Mouse (Mus musculus) small intestine, adult 2 months (tissue): ENCODE measurements around the gene Mark1. TPM values are rescaled to one million over a fixed set of nuclear protein-coding genes. Genes with fewer than 3 reads are reported as not detected.

Experiments
- H3K27ac ChIP-seq: fragments of 200-500 bp; 2 replicates; pipeline ENCODE4 v1.5.1; 2012; ENCODE audit warnings: low read depth, low read length, control low read depth, inconsistent platforms; ENCODE audit not compliant: insufficient read depth
- H3K27me3 ChIP-seq: fragments of 200-500 bp; 2 replicates; pipeline ENCODE4 v1.6.1; 2012; ENCODE audit warnings: mild to moderate bottlenecking, moderate library complexity, low read length, inconsistent platforms; ENCODE audit not compliant: control insufficient read depth, insufficient read depth
- H3K36me3 ChIP-seq: fragments of 200-500 bp; 2 replicates; pipeline ENCODE4 v1.6.1; 2012; ENCODE audit warnings: mild to moderate bottlenecking, low read length, control low read depth, inconsistent platforms; ENCODE audit not compliant: control insufficient read depth, insufficient read depth
- H3K4me1 ChIP-seq: fragments of 200-500 bp; 2 replicates; pipeline ENCODE4 v1.6.1; 2012; ENCODE audit warnings: low read length, inconsistent platforms, mixed read lengths; ENCODE audit not compliant: control insufficient read depth, insufficient read depth, insufficient read length
- H3K4me3 ChIP-seq: fragments of 200-500 bp; 2 replicates; pipeline ENCODE4 v1.5.1; 2012; ENCODE audit warnings: low read depth, mild to moderate bottlenecking, control low read depth, inconsistent platforms, low read length, moderate library complexity
- CTCF ChIP-seq: fragments of 200-500 bp; IDR thresholded peaks from 2 replicates; pipeline ENCODE4 v1.5.1; 2012; ENCODE audit warnings: low read depth, mild to moderate bottlenecking, control low read depth, inconsistent platforms, low read length, moderate library complexity, mixed read lengths; ENCODE audit not compliant: insufficient replicate concordance, insufficient read length; ENCODE audit errors: extremely low read depth
- POLR2A ChIP-seq: fragments of 200-500 bp; IDR thresholded peaks from 2 replicates; pipeline ENCODE4 v1.6.1; 2012; ENCODE audit warnings: low read depth, mild to moderate bottlenecking, control low read depth, inconsistent platforms, low read length, moderate library complexity
- WGBS: fragments of 180-500 bp; shearing (Covaris S2); methylation state at CpG from one replicate; pipeline ENCODE4 v1.1.7; 2018; 5-methylcytosine and 5-hydroxymethylcytosine counted together
- polyA plus RNA-seq: library from polyadenylated mRNA; depleted of rRNA; stranded (reverse); fragments of >200 nt; gene quantifications from 2 replicates; pipeline ENCODE4 v1.2.3, GENCODE M21; 2012

Gene Mark1
- polyA plus RNA-seq, 1 experiment: 1.5 TPM

- Histone ChIP-seq H3K4me1 (peaks cover 14% of the 10 kb centered on the region), H3K27ac (no peak overlapping the region), H3K36me3 (no peaks in the 10 kb centered on the region), H3K4me3 (no peak overlapping the region), H3K27me3 (no peaks in the 10 kb centered on the region)
- TF ChIP-seq CTCF: no peak
- no peak for TF ChIP-seq POLR2A
- WGBS: 89% methylated on average over 18 of the region's 18 CpGs
Observed at GRCm38 (mm10) chr1:184912336-184912735, 87.0 kb downstream of the Mark1 start.

GRCm38 (mm10) chr1:184911861-184912260 is 87.5 kb downstream of the Mark1 start:
- H3K4me3 ChIP-seq: no peak overlapping the region
- WGBS: 15% methylated on average over 6 of the region's 6 CpGs
- no peak overlapping the region for H3K27ac ChIP-seq
- TF ChIP-seq CTCF (no peak), POLR2A (no peak)
- H3K4me1 ChIP-seq: peaks cover 14% of the 10 kb centered on the region
- H3K36me3 ChIP-seq: no peaks in the 10 kb centered on the region
- H3K27me3 ChIP-seq: no peaks in the 10 kb centered on the region

GRCm38 (mm10) chr1:184908558-184908957 is 90.8 kb downstream of the Mark1 start:
- no peaks in the 10 kb centered on the region for H3K36me3 ChIP-seq
- 12% methylated on average over 9 of the region's 9 CpGs for WGBS
- peak overlapping the region; percentile 39; the same call in 1 of the 2 replicates for H3K4me3 ChIP-seq
- no peaks in the 10 kb centered on the region for H3K27me3 ChIP-seq
- H3K4me1 ChIP-seq: peaks cover 14% of the 10 kb centered on the region
- peak overlapping the region; percentile 33; the same call in 1 of the 2 replicates for H3K27ac ChIP-seq
- TF ChIP-seq CTCF: no peak

- peaks cover 7% of the 10 kb centered on the region for H3K4me1 ChIP-seq
- no peak overlapping the region for H3K4me3 ChIP-seq
- H3K27ac ChIP-seq: no peak overlapping the region
- TF ChIP-seq POLR2A (no peak), CTCF (no peak)
- no peaks in the 10 kb centered on the region for H3K27me3 ChIP-seq
- WGBS: 96% methylated on average over 12 of the region's 12 CpGs
- H3K36me3 ChIP-seq: no peaks in the 10 kb centered on the region
Observed at GRCm38 (mm10) chr1:184905904-184906745, 93.2 kb downstream of the Mark1 start.

GRCm38 (mm10) chr1:184905371-184905770 is 94.0 kb downstream of the Mark1 start:
- H3K36me3 ChIP-seq: no peaks in the 10 kb centered on the region
- H3K4me3 ChIP-seq: no peak overlapping the region
- WGBS: 92% methylated on average over 19 of the region's 19 CpGs
- no peak overlapping the region for H3K27ac ChIP-seq
- no peaks in the 10 kb centered on the region for H3K27me3 ChIP-seq
- H3K4me1 ChIP-seq: peaks cover 7% of the 10 kb centered on the region
- no peak for TF ChIP-seq POLR2A
- no peak for TF ChIP-seq CTCF

GRCm38 (mm10) chr1:184903697-184904096 is 95.7 kb downstream of the Mark1 start:
- 74% methylated on average over 7 of the region's 7 CpGs for WGBS
- Histone ChIP-seq H3K4me1 (peaks cover 5% of the 10 kb centered on the region), H3K4me3 (no peak overlapping the region), H3K27me3 (no peaks in the 10 kb centered on the region), H3K36me3 (no peaks in the 10 kb centered on the region), H3K27ac (no peak overlapping the region)
- no peak for TF ChIP-seq CTCF
- no peak for TF ChIP-seq POLR2A

GRCm38 (mm10) chr1:184902886-184903285 is 96.5 kb downstream of the Mark1 start:
- Histone ChIP-seq H3K4me3 (no peak overlapping the region), H3K27me3 (no peaks in the 10 kb centered on the region), H3K36me3 (no peaks in the 10 kb centered on the region), H3K4me1 (no peaks in the 10 kb centered on the region), H3K27ac (no peak overlapping the region)
- TF ChIP-seq POLR2A: no peak
- no peak for TF ChIP-seq CTCF
- 91% methylated on average over 7 of the region's 7 CpGs for WGBS
